Mouse (Mus musculus) myocyte (in vitro differentiated cells): ENCODE results near the gene Txlna. TPM values are rescaled to one million over a fixed set of nuclear protein-coding genes. Genes with fewer than 3 reads are reported as not detected.

ENCODE experiments used
- H3K27me3 ChIP-seq: one replicate; pipeline ENCODE4 v1.6.1; 2011; ENCODE audit not compliant: control insufficient read depth, insufficient read depth, insufficient read length
- H3K36me3 ChIP-seq: one replicate; pipeline ENCODE4 v1.6.1; 2011; ENCODE audit not compliant: control insufficient read depth, insufficient read depth
- H3K4me2 ChIP-seq: one replicate; pipeline ENCODE4 v1.6.1; 2011; ENCODE audit warnings: low read depth, control low read depth
- H3K4me3 ChIP-seq: one replicate; pipeline ENCODE4 v1.5.1; 2011; ENCODE audit warnings: mild to moderate bottlenecking, control low read depth, moderate library complexity
- H3K79me2 ChIP-seq: one replicate; pipeline ENCODE4 v1.6.1; 2011; ENCODE audit not compliant: control insufficient read depth, insufficient read depth
- H3ac ChIP-seq: one replicate; pipeline ENCODE4 v1.6.1; 2011; ENCODE audit not compliant: control insufficient read depth, insufficient read length
- CEBPB ChIP-seq: IDR thresholded peaks from 2 replicates; pipeline ENCODE4 v1.6.1; 2011; ENCODE audit warnings: mild to moderate bottlenecking, moderate library complexity; ENCODE audit not compliant: poor library complexity, insufficient read depth, severe bottlenecking
- E2F4 ChIP-seq: IDR thresholded peaks from one replicate; pipeline ENCODE4 v1.6.1; 2011; ENCODE audit warnings: mild to moderate bottlenecking, control low read depth, moderate library complexity; ENCODE audit not compliant: insufficient read depth
- MAX ChIP-seq: IDR thresholded peaks from one replicate; pipeline ENCODE4 v1.6.1; 2011; ENCODE audit warnings: low read depth, mild to moderate bottlenecking, control low read depth
- MYOD1 ChIP-seq, 3 experiments: IDR thresholded peaks; one replicate each; pipeline ENCODE4 v1.6.1; 2011; ENCODE audit warnings: control low read depth in 2 of 3, low read depth in 2 of 3, mild to moderate bottlenecking in 2 of 3, moderate library complexity in 1 of 3; ENCODE audit not compliant: insufficient read length in 2 of 3, control insufficient read depth in 1 of 3
- MYOG ChIP-seq, 3 experiments: IDR thresholded peaks; one replicate each; pipeline ENCODE4 v1.6.1; 2011; ENCODE audit warnings: control low read depth in 2 of 3, low read depth in 2 of 3, mild to moderate bottlenecking in 2 of 3; ENCODE audit not compliant: insufficient read length in 2 of 3, control insufficient read depth in 1 of 3, insufficient read depth in 1 of 3
- POLR2A ChIP-seq: IDR thresholded peaks from one replicate; pipeline ENCODE4 v1.6.1; 2011; ENCODE audit warnings: low read depth, mild to moderate bottlenecking, control low read depth, moderate library complexity; ENCODE audit not compliant: insufficient read length
- POLR2AphosphoS2 ChIP-seq: IDR thresholded peaks from one replicate; pipeline ENCODE4 v1.6.1; 2011; ENCODE audit warnings: low read depth, control low read depth; ENCODE audit not compliant: insufficient read length
- REST ChIP-seq: IDR thresholded peaks from one replicate; pipeline ENCODE4 v1.6.1; 2011; ENCODE audit warnings: mild to moderate bottlenecking, control low read depth, moderate library complexity; ENCODE audit not compliant: insufficient read depth, insufficient read length
- SRF ChIP-seq: IDR thresholded peaks from one replicate; pipeline ENCODE4 v1.6.1; 2011; ENCODE audit warnings: low read depth; ENCODE audit not compliant: control insufficient read depth, insufficient read length
- TCF12 ChIP-seq: IDR thresholded peaks from one replicate; pipeline ENCODE4 v1.6.1; 2011; ENCODE audit warnings: mild to moderate bottlenecking, control low read depth; ENCODE audit not compliant: poor library complexity, insufficient read depth, severe bottlenecking
- TCF3 ChIP-seq: IDR thresholded peaks from one replicate; pipeline ENCODE4 v1.6.1; 2011; ENCODE audit warnings: low read depth, control low read depth; ENCODE audit not compliant: insufficient read length
- USF1 ChIP-seq: IDR thresholded peaks from one replicate; pipeline ENCODE4 v1.6.1; 2011; ENCODE audit warnings: low read depth, mild to moderate bottlenecking, control low read depth, moderate library complexity
- polyA plus RNA-seq: library from polyadenylated mRNA; unstranded; fragments of >200 nt; fragmentation: generic; extraction: Trizol; gene quantifications from one replicate; pipeline ENCODE4 v1.2.1, GENCODE M21; 2012; ENCODE audit warnings: missing spikeins

Txlna gene
- polyA plus RNA-seq, 1 experiment, result 23.6 TPM

GRCm38 (mm10) chr4:129625496-129625895, 15.4 kb downstream of the Txlna start:
- Histone ChIP-seq H3K4me3 (no peak overlapping the region), H3K4me2 (no peak overlapping the region), H3K79me2 (no peaks in the 10 kb centered on the region), H3K27me3 (no peaks in the 10 kb centered on the region), H3ac (no peak overlapping the region), H3K36me3 (peaks cover 6% of the 10 kb centered on the region)
- TF ChIP-seq MAX (no peak), TCF12 (no peak), POLR2AphosphoS2 (no peak)

DNA sequence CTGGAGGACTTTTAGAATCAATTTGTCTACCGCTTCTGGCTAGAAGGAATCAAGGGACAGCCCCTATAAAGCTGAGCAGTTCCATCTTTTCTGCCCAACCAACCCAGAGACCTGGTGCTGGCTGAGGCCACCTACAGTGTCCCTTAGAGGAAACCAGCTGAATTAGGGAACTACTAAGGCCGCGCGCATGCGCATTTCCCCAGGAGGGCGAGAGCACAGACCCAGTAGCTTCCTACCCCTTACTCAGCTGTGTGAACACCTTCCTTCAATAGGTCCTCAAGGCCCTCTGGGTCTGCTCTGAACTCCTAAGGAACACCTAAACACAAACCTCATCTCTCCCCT, 15.9 kb downstream of the Txlna start:
- peak overlapping the region; percentile 99 for H3K4me2 ChIP-seq
- H3K36me3 ChIP-seq, result peaks cover 6% of the 10 kb centered on the region
- TF ChIP-seq REST (no peak), MAX (no peak), MYOG (IDR thresholded peaks at IDR 0.05; ENCODE audit: control insufficient read depth in 1 of 3, insufficient read depth in 1 of 3, insufficient read length in 2 of 3, low read depth in 2 of 3) (no peak), E2F4 (no peak), POLR2AphosphoS2 (no peak), SRF (no peak)
- no peaks in the 10 kb centered on the region for H3K79me2 ChIP-seq
- no peaks in the 10 kb centered on the region for H3K27me3 ChIP-seq
- no peak overlapping the region for H3ac ChIP-seq
- no peak overlapping the region for H3K4me3 ChIP-seq

DNA sequence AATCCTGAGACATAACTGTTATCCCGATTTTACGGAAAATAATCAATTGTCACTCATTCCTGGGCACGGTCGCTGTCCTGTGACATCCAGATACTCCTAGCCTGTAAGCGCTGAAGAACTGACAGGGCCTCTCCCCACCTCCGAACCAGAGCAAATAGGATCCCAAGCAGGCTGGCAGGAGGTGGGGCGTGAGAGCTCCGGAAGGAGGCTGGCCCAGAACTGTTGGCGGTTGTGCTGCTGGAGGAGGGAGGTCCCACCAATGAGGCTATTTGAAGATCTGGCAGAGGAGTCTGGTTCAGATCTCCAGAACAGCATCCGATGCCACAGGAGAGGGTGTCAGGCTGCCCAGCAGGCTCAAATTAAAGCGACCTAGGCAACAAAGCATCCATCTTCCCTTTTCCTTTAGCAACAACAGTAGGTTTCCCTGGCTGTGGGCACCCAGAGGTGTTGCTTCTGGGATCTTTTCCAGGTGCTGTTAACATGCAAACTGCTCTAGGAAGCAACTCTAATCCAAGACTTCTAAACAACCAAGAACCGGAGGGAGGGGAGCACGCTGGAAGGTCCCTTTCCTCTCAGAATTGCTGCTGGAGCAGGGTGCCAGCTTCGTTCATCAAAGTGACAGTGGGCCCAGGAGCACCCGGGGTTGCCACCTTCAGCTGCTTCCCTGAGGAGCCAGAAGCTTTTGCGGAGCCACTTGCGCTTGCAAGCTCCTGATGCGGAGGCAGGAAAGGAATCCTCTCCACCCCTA, 16.4 kb downstream of the Txlna start:
- H3ac ChIP-seq, result no peak overlapping the region
- H3K36me3 ChIP-seq, result peaks cover 6% of the 10 kb centered on the region
- H3K79me2 ChIP-seq, result no peaks in the 10 kb centered on the region
- TF ChIP-seq POLR2AphosphoS2, result peak; percentile 72
- TF ChIP-seq POLR2A, result peak; percentile 31
- no peak for TF ChIP-seq REST
- no peak for TF ChIP-seq TCF3
- TF ChIP-seq USF1, result no peak
- no peak for TF ChIP-seq CEBPB
- H3K4me3 ChIP-seq, result peak overlapping the region; percentile 50
- peak overlapping the region; percentile 99 for H3K4me2 ChIP-seq
- no peaks in the 10 kb centered on the region for H3K27me3 ChIP-seq

- no peak for TF ChIP-seq MYOD1 (IDR thresholded peaks at IDR 0.05; ENCODE audit: control insufficient read depth in 1 of 3, insufficient read length in 2 of 3, low read depth in 2 of 3)
- TF ChIP-seq USF1, result no peak
- peak; percentile 16 for TF ChIP-seq POLR2A
- TF ChIP-seq E2F4, result no peak
- no peak for TF ChIP-seq REST
- TF ChIP-seq POLR2AphosphoS2, result no peak
- TF ChIP-seq CEBPB, result no peak
- no peak for TF ChIP-seq TCF12
- Histone ChIP-seq H3K4me3 (peak within 1 kb of the TSS; percentile 50), H3K36me3 (peaks cover 6% of the 10 kb centered on the region), H3ac (no peak within 1 kb of the TSS), H3K27me3 (no peaks in the 10 kb centered on the region), H3K4me2 (peak within 1 kb of the TSS; percentile 99), H3K79me2 (no peaks in the 10 kb centered on the region)
Observed at GRCm38 (mm10) chr4:129623681-129624091, 17.2 kb downstream of the Txlna start, which contains the start of gene Ccdc28b. Ccdc28b (minus strand) TSS chr4:129623947.

DNA sequence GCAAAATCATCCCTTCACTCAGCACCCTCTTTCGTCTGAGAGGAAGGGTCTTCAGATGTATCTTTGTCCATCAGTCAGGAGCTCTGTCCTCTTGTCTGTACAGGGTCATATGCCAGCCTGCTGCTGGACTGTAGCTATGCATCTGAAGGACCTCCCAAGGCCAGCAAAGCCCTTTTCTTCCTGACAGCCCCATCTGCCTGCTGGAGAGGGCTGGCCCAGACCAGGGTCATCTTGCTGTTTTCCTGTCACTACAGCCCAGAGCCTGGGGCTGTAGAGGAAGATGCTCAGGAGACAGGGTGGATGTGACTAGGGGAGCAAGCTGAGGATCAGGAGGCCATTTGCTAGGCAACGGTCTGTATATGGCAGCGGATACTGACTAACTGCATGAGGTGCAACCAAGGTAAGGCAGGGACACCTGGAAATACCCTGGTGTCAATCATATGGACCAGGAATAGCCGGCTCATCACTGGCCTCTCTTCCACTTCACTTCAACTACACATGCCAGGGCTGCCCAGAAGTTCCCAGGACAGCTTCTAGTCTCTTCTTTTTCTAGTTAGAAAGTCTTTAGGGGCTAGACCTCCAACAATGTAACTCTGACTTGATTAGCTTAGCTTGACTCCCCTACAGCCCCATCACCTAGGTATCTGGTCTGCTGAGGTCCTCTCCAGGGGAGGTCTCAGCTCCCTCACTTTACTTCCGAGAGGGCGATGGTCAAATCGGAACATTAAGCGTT, 17.9 kb downstream of the Txlna start:
- Histone ChIP-seq H3K36me3 (peaks cover 6% of the 10 kb centered on the region), H3K4me3 (peak overlapping the region; percentile 50), H3K4me2 (peak overlapping the region; percentile 99), H3K27me3 (no peaks in the 10 kb centered on the region), H3K79me2 (peaks cover 5% of the 10 kb centered on the region), H3ac (no peak overlapping the region)
- TF ChIP-seq TCF3 (no peak), MYOG (IDR thresholded peaks at IDR 0.05; ENCODE audit: control insufficient read depth in 1 of 3, insufficient read depth in 1 of 3, insufficient read length in 2 of 3, low read depth in 2 of 3) (no peak), TCF12 (no peak), E2F4 (no peak), POLR2A (no peak), MYOD1 (IDR thresholded peaks at IDR 0.05; ENCODE audit: control insufficient read depth in 1 of 3, insufficient read length in 2 of 3, low read depth in 2 of 3) (no peak), USF1 (no peak), REST (no peak)
